Mouse (Mus musculus) hindbrain, embryonic 12.5 days (tissue): ENCODE results near the gene Slc35d3. TPM values are rescaled to one million over a fixed set of nuclear protein-coding genes. Genes with fewer than 3 reads are reported as not detected.
A peak's percentile ranks its signal among the peaks of the same experiment; 100 is the strongest.

Experiments used
- ATAC-seq: fragments of 200-750 bp; cut with Nextera tagmentation; 2 replicates; pipeline ENCODE4 v1.8.0; 2017; ENCODE audit warnings: moderate TSS enrichment; ENCODE audit not compliant: low FRiP score
- H3K27ac ChIP-seq: fragments of 300-500 bp; sonication (generic); 2 replicates; pipeline ENCODE4 v1.5.1; 2016; ENCODE audit warnings: mild to moderate bottlenecking
- H3K27me3 ChIP-seq: fragments of 300-500 bp; sonication (generic); 2 replicates; pipeline ENCODE4 v1.6.1; 2016; ENCODE audit warnings: mild to moderate bottlenecking
- H3K36me3 ChIP-seq: fragments of 300-500 bp; sonication (generic); 2 replicates; pipeline ENCODE4 v1.6.1; 2016; ENCODE audit warnings: mild to moderate bottlenecking
- H3K4me1 ChIP-seq: fragments of 300-500 bp; sonication (generic); 2 replicates; pipeline ENCODE4 v1.6.1; 2016
- H3K4me2 ChIP-seq: fragments of 300-500 bp; sonication (generic); replicated peaks from 2 replicates; pipeline ENCODE4 v1.6.1; 2016; ENCODE audit warnings: mild to moderate bottlenecking
- H3K4me3 ChIP-seq: fragments of 300-500 bp; sonication (generic); 2 replicates; pipeline ENCODE4 v1.5.1; 2016; ENCODE audit warnings: mild to moderate bottlenecking
- H3K9ac ChIP-seq: fragments of 300-500 bp; sonication (generic); 2 replicates; pipeline ENCODE4 v1.6.1; 2016; ENCODE audit warnings: mild to moderate bottlenecking, moderate library complexity
- H3K9me3 ChIP-seq: fragments of 300-500 bp; sonication (generic); replicated peaks from 2 replicates; pipeline ENCODE4 v1.6.1; 2016; ENCODE audit warnings: mild to moderate bottlenecking
- WGBS: fragments of 180-500 bp; shearing (Covaris S2); methylation state at CpG from one replicate; pipeline ENCODE4 v1.1.7; 2016; 5-methylcytosine and 5-hydroxymethylcytosine counted together
- polyA plus RNA-seq: library from polyadenylated mRNA; unstranded; fragments of >200 nt; fragmentation: Nextera tagmentation; extraction: Ambion mirVana; gene quantifications from 2 replicates; pipeline ENCODE4 v1.2.1, GENCODE M21; 2016

Slc35d3 gene
- polyA plus RNA-seq, 1 experiment from 2014 or later, result 0.79 TPM

DNA sequence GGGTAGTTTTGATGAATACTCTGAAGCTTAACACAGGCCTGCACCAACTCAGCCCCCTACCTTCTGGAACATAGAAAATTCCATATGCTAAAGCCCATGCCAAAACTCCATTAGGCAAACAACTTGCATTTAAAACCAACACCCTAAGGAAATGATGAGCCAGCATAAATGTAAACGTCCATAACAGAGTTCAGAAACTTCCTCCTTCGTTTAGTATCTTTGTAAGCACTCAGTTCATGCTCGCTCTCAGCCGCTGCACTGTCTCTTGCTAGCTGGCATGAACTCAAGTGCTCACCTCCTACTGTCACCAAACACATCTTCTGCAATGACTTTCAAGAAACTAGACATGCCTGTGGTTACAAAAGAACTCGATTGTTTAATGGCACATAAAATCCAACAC, 24.1 kb upstream of the Slc35d3 start:
- H3K9ac ChIP-seq, result no peak overlapping the region
- ATAC-seq, result no peak
- 89% methylated on average over 5 of the region's 5 CpGs for WGBS
- no peaks in the 10 kb centered on the region for H3K36me3 ChIP-seq
- no peaks in the 10 kb centered on the region for H3K27me3 ChIP-seq
- H3K27ac ChIP-seq, result no peak overlapping the region
- no peak overlapping the region for H3K4me3 ChIP-seq
- H3K9me3 ChIP-seq, result no peaks in the 10 kb centered on the region
- H3K4me1 ChIP-seq, result 0 out of 2 replicates have a peak, but pooled peaks cover 8% of the 10 kb centered on the region
- H3K4me2 ChIP-seq, result no peak overlapping the region

DNA sequence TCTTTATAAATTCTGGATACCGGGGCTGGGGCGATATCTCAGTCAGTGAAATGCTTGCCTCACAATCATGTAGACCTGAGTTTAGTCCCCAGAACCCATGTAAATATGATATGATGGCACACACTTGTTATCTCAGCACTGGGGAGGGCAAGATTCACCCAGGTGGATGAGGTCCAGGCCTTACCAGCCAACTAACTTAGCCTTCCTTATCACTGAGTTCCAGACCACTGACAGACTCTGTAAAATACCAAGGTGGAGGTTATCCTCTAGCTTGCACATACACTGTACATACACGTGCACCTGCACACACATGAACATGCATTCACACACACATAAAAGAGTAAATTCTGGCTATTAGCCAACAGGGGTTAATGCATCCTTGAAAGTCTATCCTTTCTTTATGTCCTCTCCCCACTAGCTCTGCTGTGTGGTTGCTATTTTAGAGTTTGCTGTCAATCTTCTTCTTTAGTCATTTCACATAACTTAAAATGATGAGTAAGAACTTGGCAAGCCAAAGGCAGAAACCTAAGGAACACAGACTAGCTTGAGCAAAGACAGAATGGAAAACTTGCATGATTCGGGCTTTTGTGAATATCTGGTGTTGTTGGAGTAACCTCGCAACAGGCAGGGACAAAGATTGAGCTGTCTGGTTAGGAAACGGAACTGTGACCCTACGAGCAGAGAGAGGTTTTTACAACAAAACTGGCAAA, 4.5 kb upstream of the Slc35d3 start:
- Histone ChIP-seq H3K9ac (no peak overlapping the region), H3K4me1 (peaks cover 13% of the 10 kb centered on the region), H3K4me3 (no peak overlapping the region), H3K4me2 (no peak overlapping the region), H3K27ac (no peak overlapping the region), H3K36me3 (no peaks in the 10 kb centered on the region), H3K27me3 (peaks cover 30% of the 10 kb centered on the region), H3K9me3 (no peaks in the 10 kb centered on the region)
- 89% methylated on average over 7 of the region's 7 CpGs for WGBS
- ATAC-seq, result no peak

DNA sequence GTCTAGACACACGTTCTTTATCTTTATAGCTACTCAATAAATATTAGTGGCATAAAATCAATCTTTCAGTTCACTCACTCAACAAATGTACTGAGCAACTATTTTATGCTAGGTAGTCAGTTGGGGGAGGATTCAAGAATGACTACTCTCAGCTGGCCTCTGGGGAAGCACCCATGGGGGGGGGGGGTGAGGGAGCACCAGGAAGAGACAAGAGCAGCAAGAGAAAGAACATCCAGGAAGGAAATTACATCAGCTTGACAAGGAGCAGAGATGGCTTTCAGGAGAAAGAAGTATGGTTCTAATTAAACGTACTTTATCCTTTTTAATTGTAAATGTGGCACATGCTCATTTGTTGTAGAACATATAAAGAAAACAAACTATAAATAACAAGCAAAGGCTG, 2.4 kb upstream of the Slc35d3 start:
- no peak overlapping the region for H3K4me3 ChIP-seq
- H3K9ac ChIP-seq, result no peak overlapping the region
- ATAC-seq, result no peak
- no peaks in the 10 kb centered on the region for H3K9me3 ChIP-seq
- no peak overlapping the region for H3K27ac ChIP-seq
- 72% methylated on average over 2 of the region's 2 CpGs for WGBS
- H3K27me3 ChIP-seq, result peaks cover 51% of the 10 kb centered on the region
- H3K36me3 ChIP-seq, result no peaks in the 10 kb centered on the region
- no peak overlapping the region for H3K4me2 ChIP-seq
- peaks cover 31% of the 10 kb centered on the region for H3K4me1 ChIP-seq

DNA sequence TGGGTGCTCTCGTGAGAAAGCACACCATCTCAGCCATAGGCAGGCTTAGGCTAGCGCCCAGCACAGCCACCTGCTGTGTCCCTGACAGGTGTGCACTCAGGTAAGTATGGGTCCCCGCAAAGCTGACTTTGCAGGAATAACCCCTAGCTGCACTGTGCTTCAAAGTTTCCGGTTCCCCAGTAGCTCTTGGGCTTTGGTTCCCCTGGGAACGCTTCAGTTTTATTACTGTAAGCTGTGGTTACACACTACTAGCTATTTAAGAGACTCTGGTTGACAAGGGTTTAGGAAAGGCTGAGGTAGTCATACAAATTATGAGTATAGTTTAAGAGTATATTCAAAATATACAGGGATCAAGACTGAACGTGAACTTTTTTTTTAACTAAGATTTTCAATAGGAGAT, 1.5 kb upstream of the Slc35d3 start:
- H3K4me1 ChIP-seq, result peaks cover 31% of the 10 kb centered on the region

DNA sequence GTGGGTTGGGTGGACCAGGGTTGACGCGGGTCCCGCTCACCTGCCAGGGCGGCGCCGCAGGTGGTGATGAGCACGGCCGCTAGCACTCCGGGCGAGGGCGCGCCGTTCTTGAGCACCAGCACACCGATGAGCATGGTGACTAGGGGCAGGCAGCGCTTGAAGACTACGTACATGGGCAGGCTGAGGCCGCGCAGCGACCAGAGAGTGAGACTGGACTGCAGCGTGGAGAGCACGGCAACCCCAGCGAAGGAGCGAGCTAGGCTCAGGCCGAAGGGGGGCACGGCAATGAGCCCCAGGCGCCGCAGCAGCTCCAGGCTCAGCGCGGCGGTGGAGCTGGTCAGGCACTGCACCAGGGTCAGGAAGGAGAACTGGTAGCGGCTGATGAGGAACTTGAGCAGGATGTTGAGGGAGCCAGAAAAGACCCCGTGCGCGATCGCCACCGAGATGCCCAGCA, 688 bp downstream of the Slc35d3 start:
- Histone ChIP-seq H3K27me3 (peaks cover 60% of the 10 kb centered on the region), H3K4me1 (peaks cover 31% of the 10 kb centered on the region), H3K27ac (no peak overlapping the region), H3K4me2 (peak overlapping the region; percentile 100), H3K36me3 (no peaks in the 10 kb centered on the region), H3K9ac (peak overlapping the region; percentile 69), H3K9me3 (no peaks in the 10 kb centered on the region), H3K4me3 (peak overlapping the region; percentile 61)
- ATAC-seq, result peak; percentile 71
- WGBS, result under 1% methylated on average over 31 of the region's 36 CpGs

More for the DNA sequence above, 1.5 kb upstream of the Slc35d3 start:
- 34% methylated on average over 6 of the region's 6 CpGs for WGBS
- ATAC-seq, result no peak
- no peaks in the 10 kb centered on the region for H3K36me3 ChIP-seq
- peaks cover 55% of the 10 kb centered on the region for H3K27me3 ChIP-seq
- H3K4me3 ChIP-seq, result no peak overlapping the region
- no peak overlapping the region for H3K9ac ChIP-seq
- H3K4me2 ChIP-seq, result no peak overlapping the region
- no peak overlapping the region for H3K27ac ChIP-seq
- no peaks in the 10 kb centered on the region for H3K9me3 ChIP-seq

DNA sequence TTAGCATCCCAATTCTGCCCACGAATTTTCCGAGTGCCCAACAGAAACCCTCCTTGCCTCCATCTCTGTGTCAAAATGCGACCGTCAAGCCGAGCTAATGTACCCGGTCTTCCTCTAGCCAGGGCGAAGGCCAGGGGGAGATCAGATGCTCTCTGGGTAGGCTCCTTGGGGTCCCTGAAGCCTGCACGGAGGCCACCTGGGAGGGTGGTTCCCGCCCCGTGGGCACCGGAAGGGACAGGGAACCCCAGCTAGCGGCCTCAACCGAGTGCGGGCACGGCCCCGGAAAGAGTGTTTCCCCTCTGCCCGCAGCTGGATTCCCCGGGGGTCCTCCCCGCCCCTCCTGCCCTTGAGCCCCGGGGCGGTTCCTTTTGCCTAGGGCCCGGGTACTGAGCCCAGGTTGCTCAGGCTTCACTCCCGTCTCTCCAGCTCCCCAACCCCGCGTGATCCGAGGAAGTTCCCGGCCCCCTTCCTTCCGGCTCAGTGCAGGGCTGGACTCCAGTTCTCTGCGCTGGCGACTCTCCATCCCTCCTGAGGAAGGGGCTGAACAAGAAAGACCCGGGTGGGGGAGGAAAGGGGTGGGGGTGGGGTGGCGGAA, 1.4 kb downstream of the Slc35d3 start:
- no peak overlapping the region for H3K27ac ChIP-seq
- H3K9ac ChIP-seq, result peak overlapping the region; percentile 69

DNA sequence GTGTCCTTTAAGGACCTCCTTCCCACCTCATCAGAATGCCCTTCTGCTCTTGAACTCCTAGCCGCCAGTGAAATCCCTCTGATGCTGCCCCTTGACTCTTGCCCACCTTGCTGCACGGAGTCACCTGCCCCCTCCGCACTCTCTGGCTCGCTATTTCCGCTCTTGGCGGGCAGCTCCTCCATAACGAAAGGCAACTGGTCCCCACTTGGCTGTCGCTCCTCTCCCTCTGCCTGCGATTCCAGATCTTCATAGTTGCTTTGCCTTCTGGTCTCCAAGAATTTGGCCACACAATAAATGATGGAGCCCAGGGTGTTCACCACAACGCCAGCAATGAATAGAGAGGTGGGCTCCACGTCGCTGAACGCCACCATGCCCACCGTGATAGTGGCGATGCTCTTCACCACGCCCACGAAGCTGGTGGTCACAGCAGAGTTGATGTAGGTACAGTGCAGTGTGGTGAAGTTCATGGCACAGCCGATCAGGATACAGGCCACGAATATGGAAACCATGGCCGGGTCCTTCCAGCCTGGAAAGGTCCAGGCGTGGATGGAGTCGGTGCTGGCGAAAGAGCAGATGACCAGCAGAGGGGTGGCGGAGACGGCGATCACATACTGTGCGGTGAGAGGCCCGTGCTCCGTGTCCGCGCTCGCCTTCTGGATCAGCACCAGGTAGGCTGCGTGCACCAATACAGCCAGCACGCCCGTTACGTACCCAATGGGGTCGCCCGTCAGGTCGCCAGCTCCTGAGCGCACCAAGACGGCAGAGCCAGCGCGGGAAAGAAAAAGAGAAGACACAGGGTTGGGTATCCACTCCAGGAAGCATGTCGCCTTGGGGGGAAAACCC, 2.1 kb downstream of the Slc35d3 start:
- no peaks in the 10 kb centered on the region for H3K9me3 ChIP-seq
- H3K9ac ChIP-seq, result peak overlapping the region; percentile 69; the same call in 1 of the 2 replicates
- 4% methylated on average over 44 of the region's 44 CpGs for WGBS
- H3K27ac ChIP-seq, result no peak overlapping the region
- peak overlapping the region; percentile 61 for H3K4me3 ChIP-seq
- peaks cover 65% of the 10 kb centered on the region for H3K27me3 ChIP-seq
- H3K36me3 ChIP-seq, result no peaks in the 10 kb centered on the region
- peaks cover 31% of the 10 kb centered on the region for H3K4me1 ChIP-seq
- peak overlapping the region; percentile 100 for H3K4me2 ChIP-seq
- no peak for ATAC-seq

More for the DNA sequence above, 1.4 kb downstream of the Slc35d3 start:
- Histone ChIP-seq H3K9me3 (no peaks in the 10 kb centered on the region), H3K4me1 (peaks cover 31% of the 10 kb centered on the region), H3K27me3 (peaks cover 60% of the 10 kb centered on the region), H3K4me2 (peak overlapping the region; percentile 100), H3K4me3 (peak overlapping the region; percentile 61), H3K36me3 (no peaks in the 10 kb centered on the region)
- WGBS, result under 1% methylated on average over 30 of the region's 32 CpGs
- ATAC-seq, result peak; percentile 64

DNA sequence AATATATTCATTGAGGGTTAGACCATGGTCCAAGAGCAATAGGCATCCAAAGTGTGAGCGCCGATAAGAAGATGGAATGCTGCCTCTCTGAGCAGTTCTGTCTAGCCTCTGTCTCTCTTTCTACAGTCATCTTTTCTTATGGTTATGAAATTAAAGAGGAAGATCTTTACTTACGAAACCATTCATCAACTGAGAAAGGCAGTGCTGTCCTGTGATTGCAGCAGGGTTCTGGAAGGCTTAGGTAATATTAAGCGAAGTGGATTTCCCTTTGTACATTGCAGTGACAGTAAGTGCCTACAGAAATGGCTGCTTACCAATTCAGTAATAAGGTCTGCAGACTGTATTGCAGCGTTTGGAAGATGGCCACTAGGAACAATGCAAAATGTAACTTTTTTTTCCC, 11.4 kb downstream of the Slc35d3 start:
- H3K36me3 ChIP-seq, result no peaks in the 10 kb centered on the region
- H3K4me2 ChIP-seq, result no peak overlapping the region
- H3K27me3 ChIP-seq, result peaks cover 4% of the 10 kb centered on the region
- WGBS, result 91% methylated on average over 5 of the region's 5 CpGs
- no peak overlapping the region for H3K27ac ChIP-seq
- H3K4me1 ChIP-seq, result 0 out of 2 replicates have a peak, but pooled peaks cover 2% of the 10 kb centered on the region
- H3K9me3 ChIP-seq, result no peaks in the 10 kb centered on the region
- no peak for ATAC-seq
- no peak overlapping the region for H3K9ac ChIP-seq
- H3K4me3 ChIP-seq, result no peak overlapping the region

DNA sequence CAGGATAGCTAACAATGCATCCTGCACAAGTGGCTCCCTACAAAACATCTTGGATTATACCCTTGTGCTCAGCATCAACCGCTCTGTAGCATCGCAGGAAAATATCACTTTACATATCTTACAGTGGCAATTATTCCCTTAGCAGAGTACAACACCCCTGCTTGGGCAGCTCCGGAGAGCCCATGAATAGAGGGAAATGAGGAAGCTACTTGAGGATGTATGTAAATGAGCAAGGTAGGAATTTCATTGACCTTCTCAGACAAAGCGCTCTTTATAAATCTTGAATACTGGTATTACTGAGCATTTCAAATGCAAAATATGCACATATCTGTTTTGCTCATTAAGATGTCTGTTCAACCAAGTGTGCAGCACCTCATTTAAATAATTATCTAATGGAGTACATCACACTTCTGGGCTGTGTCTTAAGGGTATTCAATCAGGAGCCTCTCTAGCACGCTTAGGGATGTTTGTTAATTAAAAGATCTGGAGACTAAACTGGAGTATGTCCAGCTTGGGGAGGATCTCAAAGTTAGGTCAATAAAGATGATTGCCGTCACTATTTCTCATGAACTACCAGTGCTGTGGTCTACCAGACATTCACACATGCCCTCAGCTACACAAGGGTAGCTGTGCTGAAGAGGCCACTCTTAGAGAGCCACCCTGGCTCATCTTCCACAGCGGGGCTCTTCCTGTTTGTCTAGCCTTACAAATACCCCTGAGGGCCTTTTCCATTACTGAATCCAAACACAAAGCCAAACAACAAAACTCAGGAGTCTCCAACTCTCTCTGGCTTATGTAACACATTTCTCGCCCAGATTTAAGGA, 15.2 kb downstream of the Slc35d3 start:
- Histone ChIP-seq H3K9ac (no peak overlapping the region), H3K4me1 (0 out of 2 replicates have a peak, but pooled peaks cover 2% of the 10 kb centered on the region), H3K4me3 (no peak overlapping the region), H3K27ac (no peak overlapping the region), H3K27me3 (no peaks in the 10 kb centered on the region), H3K36me3 (no peaks in the 10 kb centered on the region), H3K4me2 (no peak overlapping the region), H3K9me3 (no peaks in the 10 kb centered on the region)
- peak; percentile 61 for ATAC-seq
- 66% methylated on average over 8 of the region's 8 CpGs for WGBS

DNA sequence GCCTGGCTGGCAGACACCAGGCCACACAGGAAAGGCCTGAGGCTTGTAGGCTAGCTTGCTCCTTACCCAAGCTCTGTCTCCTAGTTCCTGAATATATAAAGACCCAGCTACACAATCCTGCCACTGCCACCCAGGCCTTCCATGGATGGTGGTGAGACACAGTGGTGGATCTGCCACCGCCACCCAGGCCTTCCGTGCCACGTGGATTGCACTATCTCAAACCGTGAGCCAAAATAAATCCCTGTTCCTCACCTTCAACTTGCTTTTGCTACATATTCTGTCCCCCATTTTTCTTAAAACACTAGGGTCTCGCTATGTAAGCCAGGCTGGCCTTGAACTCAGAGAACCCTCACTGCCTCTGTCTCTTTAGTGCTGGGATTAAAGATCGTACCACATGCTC, 17.0 kb downstream of the Slc35d3 start:
- Histone ChIP-seq H3K4me1 (0 out of 2 replicates have a peak, but pooled peaks cover 2% of the 10 kb centered on the region), H3K9ac (no peak overlapping the region), H3K4me2 (no peak overlapping the region), H3K27me3 (no peaks in the 10 kb centered on the region), H3K27ac (no peak overlapping the region), H3K36me3 (no peaks in the 10 kb centered on the region), H3K4me3 (no peak overlapping the region), H3K9me3 (no peaks in the 10 kb centered on the region)
- no peak for ATAC-seq
- WGBS, result 87% methylated on average over 6 of the region's 6 CpGs

DNA sequence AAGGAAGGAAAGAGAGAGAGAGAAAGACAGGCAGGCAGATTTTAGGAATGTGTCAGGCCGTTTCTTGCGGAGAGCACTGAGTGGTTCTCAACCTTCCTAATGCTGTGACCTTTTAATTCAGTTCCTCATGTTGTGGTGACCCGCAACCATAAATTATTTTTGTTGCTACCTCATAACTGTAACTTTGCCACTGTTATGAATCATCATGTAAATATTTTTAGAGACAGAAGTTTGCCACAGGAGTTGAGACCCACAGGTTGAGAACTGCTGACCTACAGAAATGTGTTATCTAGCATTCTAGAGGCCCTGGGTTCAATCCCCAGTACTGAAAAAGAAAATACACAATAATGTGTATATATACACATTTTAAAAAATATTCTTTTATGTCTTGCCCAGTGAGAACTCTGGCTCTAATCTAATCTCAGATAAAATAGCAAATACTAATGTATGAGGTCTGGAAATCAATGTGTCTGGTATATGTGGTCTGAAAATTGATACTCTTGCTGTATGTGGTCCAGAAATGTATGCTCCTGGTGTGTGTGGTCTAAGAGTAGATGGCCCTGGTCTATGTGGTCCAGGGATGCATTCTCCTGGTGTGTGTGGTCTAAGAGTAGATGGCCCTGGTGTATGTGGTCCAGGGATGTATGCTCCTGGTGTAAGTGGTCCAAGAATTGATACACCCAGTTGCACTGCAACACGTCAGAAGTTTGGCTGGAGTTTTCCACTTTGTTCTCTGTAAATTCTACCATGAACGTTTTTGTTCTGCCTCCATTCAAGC, 20.0 kb downstream of the Slc35d3 start:
- H3K27ac ChIP-seq, result no peak overlapping the region

More for the DNA sequence above, 20.0 kb downstream of the Slc35d3 start:
- no peak overlapping the region for H3K4me2 ChIP-seq
- no peak overlapping the region for H3K4me3 ChIP-seq
- H3K9ac ChIP-seq, result no peak overlapping the region
- 0 out of 2 replicates have a peak, but pooled peaks cover 2% of the 10 kb centered on the region for H3K4me1 ChIP-seq
- ATAC-seq, result no peak
- H3K9me3 ChIP-seq, result no peaks in the 10 kb centered on the region
- 81% methylated on average over 5 of the region's 5 CpGs for WGBS
- no peaks in the 10 kb centered on the region for H3K27me3 ChIP-seq
- no peaks in the 10 kb centered on the region for H3K36me3 ChIP-seq
